13 mouse cellular contexts compared by ENCODE assay signal in the genomic region with DNA sequence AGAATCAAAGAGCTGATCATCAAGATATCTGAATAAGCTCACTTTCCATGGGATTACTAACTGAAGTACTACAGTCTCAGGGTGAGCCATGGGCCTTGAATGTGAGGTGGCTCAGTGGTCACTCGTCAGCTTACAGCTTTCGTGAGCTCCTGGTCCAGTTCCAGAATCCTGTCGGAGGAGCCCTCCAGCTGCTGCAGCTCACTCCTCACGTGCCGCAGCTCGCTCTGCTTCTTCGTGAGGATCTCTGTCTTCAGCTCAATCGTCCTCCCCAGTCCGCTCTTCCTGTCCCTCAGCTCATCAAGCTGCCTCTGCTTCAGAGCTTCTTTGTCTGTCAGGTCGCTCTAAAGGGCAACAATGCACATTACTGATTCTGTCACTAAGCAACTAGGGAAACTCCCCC. TPM values are rescaled to one million over a fixed set of nuclear protein-coding genes. Genes with fewer than 3 reads are reported as not detected.
DNase-seq lines count a peak whose midpoint lies in the region; ATAC-seq lines count a peak whose summit lies in the region.
"Had no signal": no experiment of that assay in that cellular context is flagged by ENCODE, and none has a peak within 500 bp of the region (broad histone marks: within the 10 kb centered on the region; RNA-seq: fewer than 3 reads in every experiment).

No protein-coding gene starts in this region.

- H3K27ac ChIP-seq in hindbrain, embryonic 13.5 days = no peak overlapping the region; the same call in 1 of the 2 replicates
- H3K27ac ChIP-seq: embryonic facial prominence, embryonic 13.5 days; macrophage had no signal

- no peaks in the 10 kb centered on the region for H3K9me3 ChIP-seq in hindbrain, embryonic 13.5 days
- H3K9me3 ChIP-seq: embryonic facial prominence, embryonic 13.5 days had no signal

- H3K27me3 ChIP-seq in hindbrain, embryonic 13.5 days = no peaks in the 10 kb centered on the region
- H3K27me3 ChIP-seq: embryonic facial prominence, embryonic 13.5 days had no signal

- no peak overlapping the region for H3K4me2 ChIP-seq in hindbrain, embryonic 13.5 days
- H3K4me2 ChIP-seq: embryonic facial prominence, embryonic 13.5 days had no signal

- 0 out of 2 replicates have a peak, but pooled peaks cover 4% of the 10 kb centered on the region for H3K36me3 ChIP-seq in hindbrain, embryonic 13.5 days

- WGBS in hindbrain, embryonic 13.5 days = 30% methylated on average over 10 of the region's 10 CpGs

- peak; percentile 6 to 33 for DNase-seq in kidney, postnatal 25 days
- no peak for DNase-seq in kidney, adult 9 months
- peak; percentile 34 for DNase-seq in embryo, embryonic 10.5 days (ENCODE audit: low spot score)
- DNase-seq in lung, postnatal 36 days = peak; percentile 65
- no peak for DNase-seq in ovary, postnatal 36 days (ENCODE audit: low spot score)
- DNase-seq in adrenal gland, postnatal 4 days (ENCODE audit: low spot score in 2 of 2) = no peak
- DNase-seq: thymus, adult 2 months had no signal

- H3K4me3 ChIP-seq in hindbrain, embryonic 13.5 days = no peak overlapping the region
- H3K4me3 ChIP-seq: embryonic facial prominence, embryonic 13.5 days had no signal

- H3K9ac ChIP-seq in hindbrain, embryonic 13.5 days = peak overlapping the region; percentile 63; the same call in 1 of the 2 replicates
- H3K9ac ChIP-seq: embryonic facial prominence, embryonic 13.5 days had no signal

- ATAC-seq in hindbrain, embryonic 13.5 days (ENCODE audit: low FRiP score) = no peak
- ATAC-seq: intestine, embryonic 16.5 days had no signal

- no peaks in the 10 kb centered on the region for H3K4me1 ChIP-seq in hindbrain, embryonic 13.5 days (replicated peaks)
- H3K4me1 ChIP-seq: embryonic facial prominence, embryonic 13.5 days had no signal

RNA-seq across cellular contexts. Expression of a gene that starts 15.1 kb away (rescaled TPM):
- 12.4 and 12.7 TPM in 2 replicates for polyA plus RNA-seq in hindbrain, embryonic 13.5 days (2015; fragmentation: Nextera tagmentation; extraction: Ambion mirVana)
- 10 to 100 TPM; 21.5 to 24.4 TPM for total RNA-seq in adrenal gland, postnatal 4 days (2021)

RNA-seq across cellular contexts. Expression of a gene that starts 28.6 kb away (rescaled TPM):
- not detected in 2 replicates for polyA plus RNA-seq in hindbrain, embryonic 13.5 days (2015; fragmentation: Nextera tagmentation; extraction: Ambion mirVana)
- not detected for total RNA-seq in adrenal gland, postnatal 4 days (2021)
- total RNA-seq: left cerebral cortex, postnatal 36 days; neutrophil, adult 5-6 weeks had no signal
- polyA plus RNA-seq: embryonic facial prominence, embryonic 13.5 days; intestine, embryonic 16.5 days; macrophage had no signal

RNA-seq across cellular contexts. Expression of a gene that starts 57.5 kb away (rescaled TPM):
- not detected in 2 replicates for polyA plus RNA-seq in hindbrain, embryonic 13.5 days (2015; fragmentation: Nextera tagmentation; extraction: Ambion mirVana)
- total RNA-seq in adrenal gland, postnatal 4 days (2021) = not detected
- total RNA-seq: left cerebral cortex, postnatal 36 days; neutrophil, adult 5-6 weeks had no signal
- polyA plus RNA-seq: embryonic facial prominence, embryonic 13.5 days; intestine, embryonic 16.5 days; macrophage had no signal

Comparison
In these comparisons a context has a peak if more than half of its experiments do, and no peak if none do; other contexts are left out.
1. DNase-seq: peak in kidney, postnatal 25 days (2 of 2), embryo, embryonic 10.5 days (single experiment) and lung, postnatal 36 days (single experiment); none in kidney, adult 9 months (single experiment), ovary, postnatal 36 days (single experiment) and adrenal gland, postnatal 4 days (0 of 2).